Mouse (Mus musculus): ENCODE results near the gene Phyhd1. TPM values are rescaled to one million over a fixed set of nuclear protein-coding genes. Genes with fewer than 3 reads are reported as not detected.
A peak's percentile ranks its signal among the peaks of the same experiment; 100 is the strongest.

Phyhd1 gene
- polyA plus RNA-seq, 1 experiment = 11.4 TPM

GRCm38 (mm10) chr2:30251417-30252104 is 14.4 kb upstream of the Phyhd1 start:
- TF ChIP-seq EP300 (IDR thresholded peaks at IDR 0.05; ENCODE audit: insufficient read depth, low read depth, low read length) (peak; percentile 81), CTCF (IDR thresholded peaks at IDR 0.05; ENCODE audit: low read depth, low read length) (no peak), POLR2A (IDR thresholded peaks at IDR 0.05; ENCODE audit: insufficient read depth, low read length) (no peak)
- H3K4me3 ChIP-seq (ENCODE audit: low read depth, low read length) = no peak overlapping the region
- peaks cover 4% of the 10 kb centered on the region for H3K4me1 ChIP-seq (ENCODE audit: control insufficient read depth, insufficient read depth, low read length)
- 0 out of 2 replicates have a peak, but pooled peaks cover 3% of the 10 kb centered on the region for H3K36me3 ChIP-seq (ENCODE audit: control insufficient read depth, insufficient read depth, low read length, poor library complexity, severe bottlenecking)
- peak overlapping the region; percentile 76 for H3K27ac ChIP-seq (ENCODE audit: insufficient read depth, low read length)
- H3K27me3 ChIP-seq (ENCODE audit: control insufficient read depth, insufficient read depth, low read length, poor library complexity, severe bottlenecking) = no peaks in the 10 kb centered on the region
- no peak overlapping the region for H3K9ac ChIP-seq (ENCODE audit: low read depth, poor library complexity, severe bottlenecking)
- no peaks in the 10 kb centered on the region for H3K9me3 ChIP-seq (replicated peaks; ENCODE audit: control insufficient read depth, insufficient read depth, low read length, poor library complexity, severe bottlenecking)

GRCm38 (mm10) chr2:30252521-30252920 is 13.5 kb upstream of the Phyhd1 start:
- peak overlapping the region; percentile 76 for H3K27ac ChIP-seq (ENCODE audit: insufficient read depth, low read length)
- H3K9ac ChIP-seq (ENCODE audit: low read depth, poor library complexity, severe bottlenecking) = no peak overlapping the region
- TF ChIP-seq EP300 (IDR thresholded peaks at IDR 0.05; ENCODE audit: insufficient read depth, low read depth, low read length) = no peak
- no peak for TF ChIP-seq POLR2A (IDR thresholded peaks at IDR 0.05; ENCODE audit: insufficient read depth, low read length)
- no peak for TF ChIP-seq CTCF (IDR thresholded peaks at IDR 0.05; ENCODE audit: low read depth, low read length)
- H3K4me3 ChIP-seq (ENCODE audit: low read depth, low read length) = no peak overlapping the region
- H3K4me1 ChIP-seq (ENCODE audit: control insufficient read depth, insufficient read depth, low read length) = peaks cover 4% of the 10 kb centered on the region
- peaks cover 6% of the 10 kb centered on the region; the same call in 1 of the 2 replicates for H3K36me3 ChIP-seq (ENCODE audit: control insufficient read depth, insufficient read depth, low read length, poor library complexity, severe bottlenecking)
- H3K27me3 ChIP-seq (ENCODE audit: control insufficient read depth, insufficient read depth, low read length, poor library complexity, severe bottlenecking) = no peaks in the 10 kb centered on the region
- no peaks in the 10 kb centered on the region for H3K9me3 ChIP-seq (replicated peaks; ENCODE audit: control insufficient read depth, insufficient read depth, low read length, poor library complexity, severe bottlenecking)

DNA sequence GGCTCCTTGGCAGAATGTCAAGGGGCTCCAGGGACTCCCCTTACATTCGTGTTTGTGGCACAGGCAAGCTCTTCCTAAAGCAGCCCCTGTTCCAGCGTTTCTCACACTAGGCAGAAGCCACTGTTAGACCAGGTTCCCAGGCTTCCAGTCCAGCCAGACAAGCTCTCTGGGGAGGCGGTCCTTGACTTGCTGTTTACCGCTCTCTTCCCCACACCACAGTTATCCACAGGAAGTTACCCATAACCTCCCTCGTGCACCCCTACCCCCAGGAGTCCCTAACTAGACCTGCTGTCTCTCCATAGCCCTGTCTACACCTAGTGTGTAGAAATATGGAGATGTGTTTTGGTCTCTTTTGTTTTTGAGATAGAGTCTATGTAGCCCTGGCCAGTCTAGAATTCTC is 12.2 kb upstream of the Phyhd1 start:
- H3K27ac ChIP-seq (ENCODE audit: insufficient read depth, low read length) = no peak overlapping the region
- H3K9ac ChIP-seq (ENCODE audit: low read depth, poor library complexity, severe bottlenecking) = no peak overlapping the region
- peaks cover 6% of the 10 kb centered on the region for H3K4me1 ChIP-seq (ENCODE audit: control insufficient read depth, insufficient read depth, low read length)
- no peak for TF ChIP-seq CTCF (IDR thresholded peaks at IDR 0.05; ENCODE audit: low read depth, low read length)
- peaks cover 6% of the 10 kb centered on the region; the same call in 1 of the 2 replicates for H3K36me3 ChIP-seq (ENCODE audit: control insufficient read depth, insufficient read depth, low read length, poor library complexity, severe bottlenecking)
- no peaks in the 10 kb centered on the region for H3K9me3 ChIP-seq (replicated peaks; ENCODE audit: control insufficient read depth, insufficient read depth, low read length, poor library complexity, severe bottlenecking)
- H3K4me3 ChIP-seq (ENCODE audit: low read depth, low read length) = no peak overlapping the region
- H3K27me3 ChIP-seq (ENCODE audit: control insufficient read depth, insufficient read depth, low read length, poor library complexity, severe bottlenecking) = no peaks in the 10 kb centered on the region

GRCm38 (mm10) chr2:30255631-30256395 is 10.2 kb upstream of the Phyhd1 start:
- no peak overlapping the region for H3K9ac ChIP-seq (ENCODE audit: low read depth, poor library complexity, severe bottlenecking)
- no peaks in the 10 kb centered on the region for H3K27me3 ChIP-seq (ENCODE audit: control insufficient read depth, insufficient read depth, low read length, poor library complexity, severe bottlenecking)
- no peaks in the 10 kb centered on the region for H3K9me3 ChIP-seq (replicated peaks; ENCODE audit: control insufficient read depth, insufficient read depth, low read length, poor library complexity, severe bottlenecking)
- no peak overlapping the region for H3K27ac ChIP-seq (ENCODE audit: insufficient read depth, low read length)
- H3K4me3 ChIP-seq (ENCODE audit: low read depth, low read length) = no peak overlapping the region
- H3K36me3 ChIP-seq (ENCODE audit: control insufficient read depth, insufficient read depth, low read length, poor library complexity, severe bottlenecking) = peaks cover 6% of the 10 kb centered on the region; the same call in 1 of the 2 replicates
- TF ChIP-seq POLR2A (IDR thresholded peaks at IDR 0.05; ENCODE audit: insufficient read depth, low read length) (no peak), CTCF (IDR thresholded peaks at IDR 0.05; ENCODE audit: low read depth, low read length) (no peak), EP300 (IDR thresholded peaks at IDR 0.05; ENCODE audit: insufficient read depth, low read depth, low read length) (no peak)
- H3K4me1 ChIP-seq (ENCODE audit: control insufficient read depth, insufficient read depth, low read length) = peaks cover 5% of the 10 kb centered on the region

GRCm38 (mm10) chr2:30256616-30257350 is 9.2 kb upstream of the Phyhd1 start:
- Histone ChIP-seq H3K4me1 (ENCODE audit: control insufficient read depth, insufficient read depth, low read length) (peaks cover 5% of the 10 kb centered on the region), H3K27me3 (ENCODE audit: control insufficient read depth, insufficient read depth, low read length, poor library complexity, severe bottlenecking) (no peaks in the 10 kb centered on the region), H3K36me3 (ENCODE audit: control insufficient read depth, insufficient read depth, low read length, poor library complexity, severe bottlenecking) (peaks cover 6% of the 10 kb centered on the region; the same call in 1 of the 2 replicates), H3K27ac (ENCODE audit: insufficient read depth, low read length) (no peak overlapping the region), H3K9me3 (replicated peaks; ENCODE audit: control insufficient read depth, insufficient read depth, low read length, poor library complexity, severe bottlenecking) (no peaks in the 10 kb centered on the region), H3K4me3 (ENCODE audit: low read depth, low read length) (0 out of 2 replicates have a peak overlapping the region, but pooled peaks have one; percentile 2), H3K9ac (ENCODE audit: low read depth, poor library complexity, severe bottlenecking) (no peak overlapping the region)
- TF ChIP-seq POLR2A (IDR thresholded peaks at IDR 0.05; ENCODE audit: insufficient read depth, low read length) = no peak
- no peak for TF ChIP-seq EP300 (IDR thresholded peaks at IDR 0.05; ENCODE audit: insufficient read depth, low read depth, low read length)
- no peak for TF ChIP-seq CTCF (IDR thresholded peaks at IDR 0.05; ENCODE audit: low read depth, low read length)

Data from ES-Bruce4 (cell line).